Mouse (Mus musculus): ENCODE data around the gene Pank4. TPM values are rescaled to one million over a fixed set of nuclear protein-coding genes. Genes with fewer than 3 reads are reported as not detected.
A peak's percentile ranks its signal among the peaks of the same experiment; 100 is the strongest.

The Pank4 gene
- total RNA-seq (2015): 28.8 and 36.1 TPM in 2 replicates
- 19.1 and 27.0 TPM in 2 replicates for total RNA-seq (2017)

GRCm38 (mm10) chr4:154963901-154964580 is at the start of gene Pank4:
TSS of gene Pank4 (plus strand) at chr4:154964123.
- ATAC-seq (ENCODE audit: poor library complexity, severe bottlenecking): peak; percentile 78

- no peak for ATAC-seq (ENCODE audit: poor library complexity, severe bottlenecking)
These were observed 49.7 kb upstream of the Pank4 start for GRCm38 (mm10) chr4:154914252-154914651.

- no peak for ATAC-seq (ENCODE audit: poor library complexity, severe bottlenecking)
These were observed 49.2 kb upstream of the Pank4 start for GRCm38 (mm10) chr4:154914707-154915106.

GRCm38 (mm10) chr4:154915286-154915685 is 48.6 kb upstream of the Pank4 start:
- peak; percentile 25 for ATAC-seq (ENCODE audit: poor library complexity, severe bottlenecking)

- ATAC-seq (ENCODE audit: poor library complexity, severe bottlenecking): peak; percentile 53
These were observed 47.3 kb upstream of the Pank4 start for GRCm38 (mm10) chr4:154916662-154917061.

- no peak for ATAC-seq (ENCODE audit: poor library complexity, severe bottlenecking)
These were observed 41.6 kb upstream of the Pank4 start for GRCm38 (mm10) chr4:154922291-154922690.

GRCm38 (mm10) chr4:154922931-154923330 is 41.0 kb upstream of the Pank4 start:
- no peak for ATAC-seq (ENCODE audit: poor library complexity, severe bottlenecking)

GRCm38 (mm10) chr4:154925413-154925812 is 38.5 kb upstream of the Pank4 start:
- no peak for ATAC-seq (ENCODE audit: poor library complexity, severe bottlenecking)

- 0 out of 2 replicates have a peak, but pooled peaks have one; percentile 9 for ATAC-seq (ENCODE audit: poor library complexity, severe bottlenecking)
These were observed 36.7 kb upstream of the Pank4 start for GRCm38 (mm10) chr4:154926969-154927898.

GRCm38 (mm10) chr4:154927899-154928337 is 36.0 kb upstream of the Pank4 start:
- peak; percentile 36 for ATAC-seq (ENCODE audit: poor library complexity, severe bottlenecking)

GRCm38 (mm10) chr4:154928395-154929087 is 35.4 kb upstream of the Pank4 start, which contains the start of gene Tnfrsf14:
TSS of gene Tnfrsf14 (minus strand) at chr4:154928563.
- ATAC-seq (ENCODE audit: poor library complexity, severe bottlenecking): peak; percentile 4; the same call in 1 of the 2 replicates

GRCm38 (mm10) chr4:154929088-154929660 is 34.7 kb upstream of the Pank4 start:
- ATAC-seq (ENCODE audit: poor library complexity, severe bottlenecking): peak; percentile 75

GRCm38 (mm10) chr4:154933306-154933907 is 30.5 kb upstream of the Pank4 start:
- no peak for ATAC-seq (ENCODE audit: poor library complexity, severe bottlenecking)

GRCm38 (mm10) chr4:154934800-154935199 is 29.1 kb upstream of the Pank4 start:
- peak; percentile 41 for ATAC-seq (ENCODE audit: poor library complexity, severe bottlenecking)

GRCm38 (mm10) chr4:154935788-154936187 is 28.1 kb upstream of the Pank4 start:
- no peak for ATAC-seq (ENCODE audit: poor library complexity, severe bottlenecking)

GRCm38 (mm10) chr4:154936542-154937255 is 27.2 kb upstream of the Pank4 start:
- 0 out of 2 replicates have a peak, but pooled peaks have one; percentile 9 for ATAC-seq (ENCODE audit: poor library complexity, severe bottlenecking)

- peak; percentile 76 for ATAC-seq (ENCODE audit: poor library complexity, severe bottlenecking)
These were observed 26.2 kb upstream of the Pank4 start for GRCm38 (mm10) chr4:154937746-154938145.

- no peak for ATAC-seq (ENCODE audit: poor library complexity, severe bottlenecking)
These were observed 23.8 kb upstream of the Pank4 start for GRCm38 (mm10) chr4:154940156-154940555.

- no peak for ATAC-seq (ENCODE audit: poor library complexity, severe bottlenecking)
These were observed 22.1 kb upstream of the Pank4 start for GRCm38 (mm10) chr4:154941831-154942230.

Measured in megakaryocyte, adult 5-6 weeks (primary cell).